Mouse (Mus musculus) CD4-positive naive resting alpha-beta T cell, adult 76 days (primary cell): Measurements from ENCODE around the gene Vmn1r118. TPM values are rescaled to one million over a fixed set of nuclear protein-coding genes. Genes with fewer than 3 reads are reported as not detected.

Experiments
- total RNA-seq: library from RNA; stranded (reverse); gene quantifications from one replicate; pipeline ENCODE4 v1.2.4, GENCODE M21; 2023

The Vmn1r118 gene
- total RNA-seq, result not detected

DNA sequence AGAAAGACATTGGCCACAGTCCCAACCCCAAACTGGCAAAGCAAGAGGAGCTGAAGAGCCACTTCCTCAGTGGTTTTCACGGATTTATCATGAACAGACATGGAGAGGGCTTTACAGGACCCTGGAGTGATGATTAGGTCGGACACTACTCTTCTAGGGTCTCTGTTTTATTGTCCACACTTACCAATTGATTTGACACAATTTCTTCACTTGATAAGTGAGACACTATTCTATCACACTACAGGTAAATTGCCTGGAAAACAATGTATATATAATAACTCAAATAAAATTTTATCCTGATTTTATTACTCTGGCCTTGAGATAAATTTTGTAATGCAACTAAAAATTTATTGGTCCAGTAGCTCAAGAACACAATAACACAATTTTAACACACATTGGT is at the start of gene Vmn1r118:
TSS of gene Vmn1r118 (minus strand) at position 101 of the 400 bp plus-strand sequence.

DNA sequence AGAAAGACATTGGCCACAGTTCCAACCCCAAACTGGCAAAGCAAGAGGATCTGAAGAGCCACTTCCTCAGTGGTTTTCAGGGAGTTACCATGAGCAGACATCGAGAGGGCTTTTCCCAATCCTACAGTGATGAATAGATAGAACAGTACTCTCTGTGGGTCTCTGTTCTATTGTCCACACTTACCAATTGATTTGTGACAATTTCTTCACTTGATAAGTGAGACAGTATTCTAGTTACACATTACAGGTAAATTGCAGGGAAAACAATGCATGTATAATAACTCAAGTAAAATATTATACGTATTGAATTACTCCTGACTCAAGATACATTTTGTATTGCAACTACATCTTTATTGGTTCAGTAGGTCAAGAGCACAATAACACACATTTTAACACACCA is 28.1 kb downstream of the Vmn1r118 start, which contains the start of gene Vmn1r117:
TSS of gene Vmn1r117 (minus strand) at position 101 of the 400 bp plus-strand sequence.

DNA sequence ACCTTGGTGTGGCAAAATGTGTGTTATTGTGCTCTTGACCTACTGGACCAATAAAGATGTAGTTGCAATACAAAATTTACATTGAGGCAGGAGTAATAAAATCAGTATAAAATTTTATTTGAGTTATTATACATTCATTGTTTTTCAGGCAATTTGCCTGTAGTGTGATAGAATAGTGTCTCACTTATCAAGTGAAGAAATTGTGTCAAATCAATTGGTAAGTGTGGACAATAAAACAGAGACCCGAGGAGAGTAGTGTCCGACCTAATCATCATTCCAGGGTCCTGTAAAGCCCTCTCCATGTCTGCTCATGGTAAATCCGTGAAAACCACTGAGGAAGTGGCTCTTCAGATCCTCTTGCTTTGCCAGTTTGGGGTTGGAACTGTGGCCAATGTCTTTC is 40.2 kb downstream of the Vmn1r118 start, which contains the start of gene Vmn1r116:
TSS of gene Vmn1r116 (plus strand) at position 301 of the 400 bp plus-strand sequence.

Other genes with a start within 250 kb of the Vmn1r118 start
- gene Vmn1r107, start 243.4 kb downstream of the Vmn1r118 start, total RNA-seq, result not detected
- gene Vmn1r111, start 209.1 kb downstream of the Vmn1r118 start, total RNA-seq, result not detected
- gene Gm10668, start 181.7 kb downstream of the Vmn1r118 start, total RNA-seq, result not detected
- gene Vmn1r112, start 141.2 kb downstream of the Vmn1r118 start, total RNA-seq, result not detected
- gene Vmn1r113, start 125.1 kb downstream of the Vmn1r118 start, total RNA-seq, result not detected
- not detected for gene Vmn1r114, start 100.2 kb downstream of the Vmn1r118 start, total RNA-seq
- gene Vmn1r115, start 67.4 kb downstream of the Vmn1r118 start, total RNA-seq, result not detected
- not detected for gene Vmn1r116, start 40.1 kb downstream of the Vmn1r118 start, total RNA-seq
- not detected for gene Vmn1r117, start 28.2 kb downstream of the Vmn1r118 start, total RNA-seq
- gene Vmn1r119, start 100.1 kb upstream of the Vmn1r118 start, total RNA-seq, result not detected
- gene Vmn1r120, start 141.4 kb upstream of the Vmn1r118 start, total RNA-seq, result not detected
- not detected for gene Vmn1r121, start 186.2 kb upstream of the Vmn1r118 start, total RNA-seq
- gene Vmn1r122, start 221.8 kb upstream of the Vmn1r118 start, total RNA-seq, result not detected
- gene Vmn1r123, start 249.8 kb upstream of the Vmn1r118 start, total RNA-seq, result not detected